Mouse (Mus musculus) brain, embryonic 18.5 days (tissue): Measurements from ENCODE around the gene Gm47189.
"Not testable (repeated sequence)": the region's sequence is repeated elsewhere in the genome, so short reads cannot be mapped to it uniquely, and the experiment has no call there.

Experiments
- DNase-seq: peaks from one replicate; pipeline ENCODE4 v3.0.0-alpha.2; 2012; ENCODE audit warnings: low read depth, low spot score

Gene Gm47189

GRCm38 (mm10) chr14:41772341-41772740 lies at the start of gene Gm47189:
Gm47189 (minus strand) TSS chr14:41772441.
- not testable (repeated sequence) for DNase-seq

GRCm38 (mm10) chr14:41755931-41756330 lies 16.3 kb downstream of the Gm47189 start:
- DNase-seq = not testable (repeated sequence)

GRCm38 (mm10) chr14:41750514-41750913 lies 21.7 kb downstream of the Gm47189 start, which contains the start of gene Gm7929:
Gm7929 (minus strand) TSS chr14:41750614.
- DNase-seq = not testable (repeated sequence)

- DNase-seq = not testable (repeated sequence)
Measured at GRCm38 (mm10) chr14:41723437-41723836, 48.8 kb downstream of the Gm47189 start.

GRCm38 (mm10) chr14:41717180-41717579 lies 55.1 kb downstream of the Gm47189 start:
- DNase-seq = not testable (repeated sequence)
